Mouse (Mus musculus) stomach, postnatal 0 days (tissue): ENCODE measurements around the gene Slc17a3. TPM values are rescaled to one million over a fixed set of nuclear protein-coding genes. Genes with fewer than 3 reads are reported as not detected.

Experiments used
- ATAC-seq: fragments of 200-750 bp; cut with Nextera tagmentation; 2 replicates; pipeline ENCODE4 v1.8.0; 2017; ENCODE audit not compliant: low FRiP score, low TSS enrichment
- DNase-seq: peaks from one replicate; pipeline ENCODE4 v3.0.0-alpha.2; 2016; ENCODE audit warnings: low spot score
- H3K27ac ChIP-seq: fragments of 300-500 bp; sonication (generic); replicated peaks from 2 replicates; pipeline ENCODE4 v1.5.1; 2014; ENCODE audit warnings: mild to moderate bottlenecking, control low read depth
- H3K27me3 ChIP-seq: fragments of 300-500 bp; sonication (generic); 2 replicates; pipeline ENCODE4 v1.6.1; 2014; ENCODE audit warnings: low read length; ENCODE audit not compliant: control insufficient read depth, insufficient read depth
- H3K36me3 ChIP-seq: fragments of 300-500 bp; sonication (generic); 2 replicates; pipeline ENCODE4 v1.6.1; 2014; ENCODE audit warnings: low read length, mixed read lengths; ENCODE audit not compliant: control insufficient read depth, insufficient read depth
- H3K4me1 ChIP-seq: fragments of 300-500 bp; sonication (generic); replicated peaks from 2 replicates; pipeline ENCODE4 v1.6.1; 2014; ENCODE audit warnings: antibody characterized with exemption; ENCODE audit not compliant: control insufficient read depth, insufficient read depth
- H3K4me2 ChIP-seq: fragments of 300-500 bp; sonication (generic); replicated peaks from 2 replicates; pipeline ENCODE4 v1.6.1; 2014; ENCODE audit warnings: low read depth, mild to moderate bottlenecking, control low read depth, moderate library complexity
- H3K4me3 ChIP-seq: fragments of 300-500 bp; sonication (generic); 2 replicates; pipeline ENCODE4 v1.5.1; 2014; ENCODE audit warnings: low read depth, low read length, control low read depth
- H3K9ac ChIP-seq: fragments of 300-500 bp; sonication (generic); 2 replicates; pipeline ENCODE4 v1.6.1; 2014; ENCODE audit warnings: mild to moderate bottlenecking, low read length, control low read depth, mixed read lengths
- H3K9me3 ChIP-seq: fragments of 300-500 bp; sonication (generic); 2 replicates; pipeline ENCODE4 v1.6.1; 2016; ENCODE audit warnings: low read length; ENCODE audit not compliant: control insufficient read depth
- CTCF ChIP-seq: IDR thresholded peaks from 2 replicates; pipeline ENCODE4 v1.5.1; 2016; ENCODE audit warnings: antibody characterized with exemption, low read depth, mild to moderate bottlenecking, moderate library complexity
- EP300 ChIP-seq: optimal IDR thresholded peaks from 2 replicates; pipeline ENCODE3; 2016; ENCODE audit warnings: antibody characterized with exemption
- WGBS: fragments of 180-500 bp; shearing (Covaris S2); extraction: QIAGEN DNeasy Blood & Tissue Kit; methylation state at CpG from one replicate; pipeline ENCODE4 v1.1.7; 2014; 5-methylcytosine and 5-hydroxymethylcytosine counted together
- polyA plus RNA-seq: library from polyadenylated mRNA; unstranded; fragments of >200 nt; fragmentation: Nextera tagmentation; extraction: Ambion mirVana; gene quantifications from 2 replicates; pipeline ENCODE4 v1.2.1, GENCODE M21; 2015

Slc17a3 gene
- polyA plus RNA-seq, 1 experiment from 2014 or later, result not detected

DNA sequence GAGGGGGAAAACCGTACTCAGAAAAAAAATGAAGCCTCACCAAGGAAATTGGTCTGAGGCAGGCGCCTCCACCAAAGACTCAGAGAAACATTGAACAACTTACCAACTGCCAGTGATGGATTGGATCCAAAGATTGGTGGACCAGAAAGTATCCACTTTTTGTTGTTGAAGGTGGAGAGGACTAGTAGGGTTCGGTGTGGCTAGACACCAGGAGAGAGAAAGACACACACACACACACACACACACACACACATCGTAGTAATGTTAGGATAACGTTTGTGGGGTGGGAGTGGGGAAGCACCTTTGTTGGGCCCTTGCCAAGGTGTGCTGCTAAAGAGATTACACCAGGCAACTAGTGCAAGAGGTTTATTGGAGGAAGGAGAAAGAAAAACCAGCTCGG lies 27.8 kb downstream of the Slc17a3 start:
- Histone ChIP-seq H3K4me3 (no peak overlapping the region), H3K9ac (no peak overlapping the region), H3K27ac (no peak overlapping the region), H3K4me2 (no peak overlapping the region), H3K27me3 (no peaks in the 10 kb centered on the region), H3K36me3 (no peaks in the 10 kb centered on the region), H3K9me3 (no peaks in the 10 kb centered on the region), H3K4me1 (no peaks in the 10 kb centered on the region)
- TF ChIP-seq CTCF (no peak), EP300 (no peak)
- WGBS, result 75% methylated on average over 6 of the region's 6 CpGs
- DNase-seq (no peak), ATAC-seq (no peak)

DNA sequence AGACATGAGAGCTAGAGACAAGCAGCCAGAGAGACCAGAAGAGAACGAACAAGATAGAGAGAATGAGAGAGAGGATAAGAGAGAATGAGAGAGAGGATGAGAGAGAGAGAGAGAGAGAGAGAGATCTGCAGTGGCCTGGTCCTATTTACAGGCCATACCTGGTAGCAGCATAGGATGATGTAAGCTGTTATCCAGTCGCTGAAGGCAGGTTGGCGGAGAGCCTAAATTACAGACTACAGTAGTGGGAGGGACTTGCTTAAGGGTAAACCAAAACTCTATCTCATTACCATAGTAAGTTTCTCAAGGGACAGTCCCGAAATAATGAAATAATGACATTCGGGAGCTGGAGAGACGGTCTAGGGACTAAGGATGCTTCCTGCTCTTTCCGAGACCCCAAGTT lies 28.2 kb downstream of the Slc17a3 start, which contains the start of gene Slc17a1:
Gene Slc17a1, plus strand, starts transcription at position 346 of the 400 bp plus-strand sequence.
- Histone ChIP-seq H3K4me2 (no peak within 1 kb of the TSS), H3K36me3 (no peaks in the 10 kb centered on the region), H3K9me3 (no peaks in the 10 kb centered on the region), H3K4me1 (no peaks in the 10 kb centered on the region), H3K27ac (no peak within 1 kb of the TSS), H3K9ac (no peak within 1 kb of the TSS), H3K4me3 (no peak within 1 kb of the TSS), H3K27me3 (no peaks in the 10 kb centered on the region)
- DNase-seq (no peak), ATAC-seq (no peak)
- WGBS, result 84% methylated on average over 7 of the region's 7 CpGs
- TF ChIP-seq EP300 (no peak), CTCF (no peak)

DNA sequence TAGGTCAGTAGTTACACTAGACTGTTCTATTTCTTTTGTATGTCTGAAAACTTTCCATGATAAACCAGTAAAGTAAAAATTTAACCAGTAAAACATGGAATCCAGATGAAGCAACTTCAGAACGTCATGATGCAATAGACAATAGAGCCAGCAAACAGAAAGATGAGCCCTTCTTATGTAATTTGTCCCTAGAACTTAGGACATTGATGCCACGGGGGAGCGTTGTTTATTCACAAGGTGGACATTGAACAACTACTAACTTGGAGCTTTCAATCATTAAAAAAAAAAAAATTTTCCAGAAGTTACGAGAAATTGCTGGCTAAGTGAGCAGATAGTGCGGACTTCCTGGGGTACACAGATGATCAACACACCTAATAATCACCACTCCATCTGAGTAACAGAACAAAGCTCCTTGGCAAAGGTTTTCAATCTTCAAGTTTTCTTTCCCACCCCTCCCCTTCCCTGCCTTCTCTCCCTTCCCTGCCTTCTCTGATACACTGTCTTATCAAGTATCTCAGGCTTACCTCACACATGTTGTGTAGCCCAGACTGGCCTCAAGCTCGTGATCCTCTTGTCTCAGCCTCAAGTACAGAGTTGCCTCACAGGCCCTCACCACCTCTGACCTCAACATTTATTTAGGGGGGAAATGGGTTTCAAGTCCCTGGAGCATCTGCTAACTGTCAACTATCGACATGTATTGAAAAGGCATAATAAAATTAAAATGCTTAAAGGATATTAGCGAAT lies 29.7 kb downstream of the Slc17a3 start:
- DNase-seq, result no peak
- WGBS, result 84% methylated on average over 8 of the region's 8 CpGs
- no peaks in the 10 kb centered on the region for H3K36me3 ChIP-seq

DNA sequence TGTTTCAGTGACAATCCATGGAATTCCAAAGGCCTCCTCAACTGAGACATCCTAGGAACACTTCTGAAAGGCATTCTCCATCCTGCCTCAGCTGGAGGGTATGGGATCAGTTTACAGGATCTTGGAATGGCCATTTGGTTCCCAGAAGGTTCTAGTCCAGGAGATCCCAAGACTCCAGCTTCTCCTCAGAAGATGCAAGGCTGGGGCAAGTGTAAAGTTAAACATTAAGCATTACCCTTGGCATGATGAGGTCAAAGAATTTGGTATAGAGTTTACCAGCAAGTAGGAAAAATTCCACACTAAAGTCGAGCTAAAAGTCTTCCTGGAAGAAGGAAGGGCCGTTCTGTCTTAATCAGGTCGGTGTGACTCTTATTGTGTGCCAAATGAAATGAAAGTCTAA lies 30.8 kb downstream of the Slc17a3 start:
- TF ChIP-seq EP300 (no peak), CTCF (no peak)
- Histone ChIP-seq H3K36me3 (no peaks in the 10 kb centered on the region), H3K4me3 (no peak overlapping the region), H3K9ac (no peak overlapping the region), H3K27ac (no peak overlapping the region), H3K4me2 (no peak overlapping the region), H3K27me3 (no peaks in the 10 kb centered on the region), H3K4me1 (no peaks in the 10 kb centered on the region), H3K9me3 (no peaks in the 10 kb centered on the region)
- ATAC-seq (no peak), DNase-seq (no peak)
- WGBS, result 64% methylated on average over 3 of the region's 3 CpGs

More for the DNA sequence above, 29.7 kb downstream of the Slc17a3 start:
- Histone ChIP-seq H3K27me3 (no peaks in the 10 kb centered on the region), H3K9ac (no peak overlapping the region), H3K4me1 (no peaks in the 10 kb centered on the region), H3K9me3 (no peaks in the 10 kb centered on the region), H3K4me3 (no peak overlapping the region), H3K27ac (no peak overlapping the region), H3K4me2 (no peak overlapping the region)
- no peak for TF ChIP-seq EP300
- no peak for TF ChIP-seq CTCF
- ATAC-seq, result no peak

DNA sequence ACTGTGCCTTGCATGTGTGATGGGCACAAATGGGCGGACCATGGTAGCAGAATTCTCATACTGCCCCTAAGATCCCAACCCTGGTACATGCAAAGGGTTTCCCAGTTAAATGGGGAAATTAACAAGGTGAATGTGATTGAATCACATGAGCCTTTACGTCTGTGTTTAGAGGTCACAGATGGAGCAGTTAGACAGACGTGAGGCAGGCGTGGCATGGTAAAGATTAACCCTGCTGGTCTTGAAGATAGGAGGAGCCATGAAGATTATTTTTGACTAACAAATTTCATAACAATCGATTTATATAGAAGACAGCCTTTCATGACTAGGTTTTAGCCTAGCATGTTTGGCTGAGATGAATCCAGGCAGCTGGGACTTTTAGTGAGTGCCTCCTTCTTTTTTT lies 33.9 kb downstream of the Slc17a3 start:
- Histone ChIP-seq H3K4me3 (no peak overlapping the region), H3K36me3 (no peaks in the 10 kb centered on the region), H3K4me1 (no peaks in the 10 kb centered on the region), H3K9ac (no peak overlapping the region), H3K9me3 (no peaks in the 10 kb centered on the region), H3K27ac (no peak overlapping the region), H3K4me2 (no peak overlapping the region), H3K27me3 (no peaks in the 10 kb centered on the region; the same call in 1 of the 2 replicates)
- no peak for DNase-seq
- no peak for TF ChIP-seq CTCF
- no peak for TF ChIP-seq EP300
- WGBS, result 52% methylated on average over 5 of the region's 5 CpGs
- no peak for ATAC-seq

DNA sequence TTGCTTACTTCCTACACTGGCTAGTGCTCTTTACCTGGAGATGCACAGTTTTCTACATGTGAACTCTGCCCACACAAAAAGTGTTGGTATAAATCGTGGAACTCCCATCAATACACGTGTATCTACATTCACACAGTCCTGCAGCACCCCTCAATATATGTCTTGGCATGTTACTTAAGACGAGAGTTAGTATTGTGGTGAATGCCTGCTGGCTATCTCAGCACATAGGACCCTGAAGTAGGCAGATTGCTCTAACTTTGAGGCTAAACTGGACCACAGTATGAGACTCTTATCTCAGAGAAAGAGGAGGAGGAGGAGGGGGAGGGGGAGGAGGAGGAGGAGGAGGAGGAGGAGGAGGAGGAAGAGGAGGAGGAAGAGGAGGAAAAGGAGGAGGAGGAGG lies 39.9 kb downstream of the Slc17a3 start:
- Histone ChIP-seq H3K4me2 (no peak overlapping the region), H3K9me3 (no peaks in the 10 kb centered on the region), H3K4me3 (no peak overlapping the region), H3K4me1 (no peaks in the 10 kb centered on the region), H3K36me3 (no peaks in the 10 kb centered on the region), H3K27ac (no peak overlapping the region), H3K27me3 (no peaks in the 10 kb centered on the region; the same call in 1 of the 2 replicates), H3K9ac (no peak overlapping the region)
- 85% methylated on average over 3 of the region's 3 CpGs for WGBS
- no peak for DNase-seq
- TF ChIP-seq EP300, result no peak
- TF ChIP-seq CTCF, result no peak
- no peak for ATAC-seq
